Mouse (Mus musculus) cerebellum, adult 11-12 months (tissue): Measurements from ENCODE around the gene Atp2a1.
A peak's percentile ranks its signal among the peaks of the same experiment; 100 is the strongest.
"Not testable (repeated sequence)": the region's sequence is repeated elsewhere in the genome, so short reads cannot be mapped to it uniquely, and the experiment has no call there.

Source experiments
- DNase-seq: peaks from one replicate; pipeline ENCODE4 v3.0.0; 2022

Gene Atp2a1

GRCm38 (mm10) chr7:126463004-126463403, at the start of gene Atp2a1:
TSS of gene Atp2a1 (minus strand) at chr7:126463108.
- DNase-seq, result no peak

GRCm38 (mm10) chr7:126511287-126511686, 48.4 kb upstream of the Atp2a1 start:
- no peak for DNase-seq

GRCm38 (mm10) chr7:126507126-126507778, 44.3 kb upstream of the Atp2a1 start:
- DNase-seq, result no peak

GRCm38 (mm10) chr7:126504913-126505312, 42.0 kb upstream of the Atp2a1 start:
- peak; percentile 54 for DNase-seq

- peak; percentile 99 for DNase-seq
These were observed 40.5 kb upstream of the Atp2a1 start, which contains the start of gene Atxn2l for GRCm38 (mm10) chr7:126503273-126503878. TSS of gene Atxn2l (minus strand) at chr7:126503437.

GRCm38 (mm10) chr7:126502751-126503150, 39.8 kb upstream of the Atp2a1 start:
- no peak for DNase-seq

- peak; percentile 93 for DNase-seq
These were observed 39.3 kb upstream of the Atp2a1 start for GRCm38 (mm10) chr7:126502023-126502741.

GRCm38 (mm10) chr7:126501684-126502022, 38.7 kb upstream of the Atp2a1 start:
- DNase-seq, result no peak

- DNase-seq, result no peak
These were observed 36.5 kb upstream of the Atp2a1 start for GRCm38 (mm10) chr7:126499416-126499815.

GRCm38 (mm10) chr7:126497966-126498365, 35.1 kb upstream of the Atp2a1 start:
- no peak for DNase-seq

- no peak for DNase-seq
These were observed 33.6 kb upstream of the Atp2a1 start for GRCm38 (mm10) chr7:126496475-126496874.

GRCm38 (mm10) chr7:126494120-126494519, 31.2 kb upstream of the Atp2a1 start:
- DNase-seq, result peak; percentile 8

GRCm38 (mm10) chr7:126491973-126492372, 29.1 kb upstream of the Atp2a1 start:
- no peak for DNase-seq

- no peak for DNase-seq
These were observed 28.1 kb upstream of the Atp2a1 start for GRCm38 (mm10) chr7:126491005-126491404.

GRCm38 (mm10) chr7:126487617-126488385, 24.9 kb upstream of the Atp2a1 start:
- not testable (repeated sequence) for DNase-seq

GRCm38 (mm10) chr7:126487052-126487483, 24.2 kb upstream of the Atp2a1 start, which contains the start of gene Tufm:
TSS of gene Tufm (plus strand) at chr7:126487361.
- peak; percentile 98 for DNase-seq

- DNase-seq, result peak; percentile 88
These were observed 19.5 kb upstream of the Atp2a1 start for GRCm38 (mm10) chr7:126482392-126482871.

- DNase-seq, result no peak
These were observed 18.8 kb upstream of the Atp2a1 start for GRCm38 (mm10) chr7:126481699-126482098.

- DNase-seq, result peak; percentile 93
These were observed 12.2 kb upstream of the Atp2a1 start, which contains the start of gene Sh2b1 for GRCm38 (mm10) chr7:126474993-126475581. TSS of gene Sh2b1 (minus strand) at chr7:126475424.

GRCm38 (mm10) chr7:126474486-126474955, 11.6 kb upstream of the Atp2a1 start:
- peak; percentile 69 for DNase-seq

GRCm38 (mm10) chr7:126473470-126474086, 10.7 kb upstream of the Atp2a1 start:
- DNase-seq, result no peak

GRCm38 (mm10) chr7:126472713-126473112, 9.8 kb upstream of the Atp2a1 start:
- no peak for DNase-seq
